Mouse (Mus musculus) spleen, adult 2 months (tissue): ENCODE results near the gene Crtap. TPM values are rescaled to one million over a fixed set of nuclear protein-coding genes. Genes with fewer than 3 reads are reported as not detected.

Experiments used
- DNase-seq, 2 experiments: peaks; one replicate each; pipeline versions ENCODE4 v3.0.0 to v3.0.0-alpha.2; 2012 to 2021; ENCODE audit warnings: low spot score in 2 of 2, low read depth in 1 of 2
- H3K27ac ChIP-seq: fragments of 200-500 bp; 2 replicates; pipeline ENCODE4 v1.5.1; 2012; ENCODE audit warnings: low read length, inconsistent platforms; ENCODE audit not compliant: insufficient read depth
- H3K27me3 ChIP-seq: fragments of 200-500 bp; 2 replicates; pipeline ENCODE4 v1.6.1; 2012; ENCODE audit warnings: mild to moderate bottlenecking, moderate library complexity, low read length, inconsistent platforms; ENCODE audit not compliant: control insufficient read depth, insufficient read depth
- H3K36me3 ChIP-seq: fragments of 200-500 bp; 2 replicates; pipeline ENCODE4 v1.6.1; 2012; ENCODE audit warnings: mild to moderate bottlenecking, low read length, inconsistent platforms; ENCODE audit not compliant: control insufficient read depth, insufficient read depth
- H3K4me1 ChIP-seq: fragments of 200-500 bp; 2 replicates; pipeline ENCODE4 v1.6.1; 2011; ENCODE audit warnings: inconsistent platforms; ENCODE audit not compliant: control insufficient read depth, insufficient read depth, insufficient read length
- H3K4me3 ChIP-seq: fragments of 200-500 bp; 2 replicates; pipeline ENCODE4 v1.5.1; 2011; ENCODE audit warnings: mild to moderate bottlenecking, inconsistent platforms; ENCODE audit not compliant: insufficient read depth, insufficient read length; ENCODE audit errors: extremely low read depth
- CTCF ChIP-seq: fragments of 200-500 bp; IDR thresholded peaks from 2 replicates; pipeline ENCODE4 v1.5.1; 2011; ENCODE audit warnings: mild to moderate bottlenecking, inconsistent platforms; ENCODE audit not compliant: insufficient read depth, insufficient read length, insufficient replicate concordance; ENCODE audit errors: extremely low read depth
- POLR2A ChIP-seq: fragments of 200-500 bp; IDR thresholded peaks from 2 replicates; pipeline ENCODE4 v1.6.1; 2011; ENCODE audit warnings: low read depth, low read length, inconsistent platforms
- WGBS: fragments of 180-500 bp; shearing (Covaris S2); methylation state at CpG from one replicate; pipeline ENCODE4 v1.1.7; 2018; 5-methylcytosine and 5-hydroxymethylcytosine counted together
- polyA plus RNA-seq: library from polyadenylated mRNA; depleted of rRNA; stranded (reverse); fragments of >200 nt; gene quantifications from 2 replicates; pipeline ENCODE4 v1.2.3, GENCODE M21; 2012

Crtap gene
- polyA plus RNA-seq, 1 experiment: 37.1 TPM

DNA sequence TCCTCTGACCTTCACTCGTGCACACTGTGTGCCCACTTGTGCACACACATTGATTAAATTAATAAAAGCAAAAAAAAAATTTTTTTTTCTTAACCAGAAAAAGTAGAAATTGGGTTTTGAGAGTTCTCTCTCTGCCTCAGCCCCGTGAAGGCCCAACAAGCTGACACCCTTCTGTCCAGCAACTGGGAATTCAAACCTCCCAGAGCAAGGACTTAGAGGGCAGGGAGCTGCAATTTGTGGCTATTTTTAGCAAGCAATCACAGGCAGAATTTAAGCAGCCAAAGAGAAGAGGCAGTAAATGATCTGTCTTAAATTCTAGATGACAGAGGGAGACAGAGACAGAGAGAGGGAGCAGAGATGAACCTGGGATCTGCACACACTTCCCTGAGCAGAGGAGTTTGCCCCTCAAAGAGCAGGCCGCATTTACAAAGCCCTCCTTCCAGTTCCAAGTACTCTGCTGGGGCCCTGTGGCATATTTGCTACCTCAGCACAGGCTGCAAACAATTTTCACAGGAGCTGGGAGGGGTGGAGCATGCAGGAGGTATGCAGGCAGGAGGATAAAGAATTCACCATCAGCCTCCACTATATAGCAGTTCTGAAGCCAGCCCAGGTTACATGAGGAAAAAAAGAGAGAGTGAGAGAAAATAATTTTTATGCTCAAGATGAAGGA, 1.6 kb downstream of the Crtap start:
- Histone ChIP-seq H3K4me3 (no peak overlapping the region), H3K27me3 (no peaks in the 10 kb centered on the region), H3K4me1 (no peaks in the 10 kb centered on the region), H3K36me3 (peaks cover 3% of the 10 kb centered on the region; the same call in 1 of the 2 replicates), H3K27ac (no peak overlapping the region)
- 81% methylated on average over 3 of the region's 3 CpGs for WGBS
- no peak for DNase-seq
- TF ChIP-seq POLR2A: no peak

DNA sequence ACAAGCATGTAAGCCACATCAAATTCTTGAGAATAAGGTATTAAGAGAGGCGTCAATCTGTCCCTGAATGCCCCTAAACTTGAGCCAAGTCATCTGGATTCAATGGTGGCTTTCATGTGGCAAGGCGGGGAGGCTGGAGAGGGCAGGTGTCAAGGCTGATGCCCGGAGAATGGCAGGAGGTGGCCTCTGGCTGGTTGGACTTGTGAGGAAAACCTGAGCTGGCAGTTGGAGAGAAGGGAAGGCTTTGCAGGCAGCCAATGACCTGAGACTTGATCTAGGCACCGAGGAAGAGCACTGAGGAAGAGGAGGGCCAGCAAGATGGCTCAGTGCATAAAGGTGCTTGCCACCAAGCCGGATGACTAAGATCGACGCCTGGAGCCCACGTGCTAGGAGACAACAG, 2.2 kb downstream of the Crtap start:
- Histone ChIP-seq H3K27ac (no peak overlapping the region), H3K4me3 (no peak overlapping the region), H3K4me1 (no peaks in the 10 kb centered on the region), H3K36me3 (peaks cover 3% of the 10 kb centered on the region; the same call in 1 of the 2 replicates), H3K27me3 (no peaks in the 10 kb centered on the region)
- no peak for TF ChIP-seq POLR2A
- no peak for TF ChIP-seq CTCF
- WGBS: 86% methylated on average over 8 of the region's 8 CpGs
- DNase-seq: no peak

DNA sequence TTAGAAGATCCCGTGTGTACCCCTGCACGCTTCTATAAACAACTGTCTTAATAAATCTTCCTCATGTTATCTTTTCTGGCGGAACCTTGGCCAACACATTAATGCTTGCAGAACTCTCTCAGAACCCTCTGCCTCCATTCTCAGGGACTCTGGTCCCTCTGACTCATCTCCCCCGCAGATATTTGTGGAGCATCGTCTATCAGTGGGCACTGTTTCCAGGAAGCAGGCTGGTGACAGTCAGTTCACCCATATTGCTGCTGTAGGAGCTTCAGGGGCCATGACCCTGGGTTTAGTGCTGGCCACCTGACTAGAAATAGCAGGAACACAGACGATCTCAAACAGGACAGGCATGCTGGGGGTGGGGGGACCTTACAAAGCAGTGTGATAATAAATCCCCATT, 3.4 kb downstream of the Crtap start:
- Histone ChIP-seq H3K4me1 (no peaks in the 10 kb centered on the region), H3K27ac (no peak overlapping the region), H3K4me3 (no peak overlapping the region), H3K36me3 (peaks cover 3% of the 10 kb centered on the region; the same call in 1 of the 2 replicates), H3K27me3 (no peaks in the 10 kb centered on the region)
- no peak for TF ChIP-seq POLR2A
- no peak for TF ChIP-seq CTCF
- 87% methylated on average over 6 of the region's 6 CpGs for WGBS
- DNase-seq: no peak

DNA sequence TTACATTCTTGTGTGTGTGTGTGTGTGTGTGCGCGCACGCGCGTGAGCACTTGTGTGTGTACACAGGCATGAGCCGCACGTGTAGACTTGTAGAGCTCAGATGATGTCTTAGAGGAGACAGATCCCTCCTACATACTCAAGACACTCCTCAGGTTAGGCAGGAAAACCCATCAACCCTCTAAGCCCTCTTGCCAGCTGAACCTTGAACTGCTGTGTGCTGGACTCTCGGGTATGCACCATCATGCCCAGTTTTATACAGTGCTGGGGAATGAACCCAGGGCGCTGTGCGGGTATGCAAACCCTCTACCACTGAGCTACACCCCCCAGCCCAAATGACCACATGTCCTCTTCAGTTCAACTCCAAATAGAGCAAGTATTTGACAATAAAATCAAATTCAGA, 5.3 kb downstream of the Crtap start:
- 97% methylated on average over 10 of the region's 10 CpGs for WGBS
- Histone ChIP-seq H3K27ac (no peak overlapping the region), H3K27me3 (no peaks in the 10 kb centered on the region), H3K4me3 (no peak overlapping the region), H3K36me3 (peaks cover 3% of the 10 kb centered on the region; the same call in 1 of the 2 replicates), H3K4me1 (no peaks in the 10 kb centered on the region)
- DNase-seq: no peak
- TF ChIP-seq CTCF (no peak), POLR2A (no peak)

DNA sequence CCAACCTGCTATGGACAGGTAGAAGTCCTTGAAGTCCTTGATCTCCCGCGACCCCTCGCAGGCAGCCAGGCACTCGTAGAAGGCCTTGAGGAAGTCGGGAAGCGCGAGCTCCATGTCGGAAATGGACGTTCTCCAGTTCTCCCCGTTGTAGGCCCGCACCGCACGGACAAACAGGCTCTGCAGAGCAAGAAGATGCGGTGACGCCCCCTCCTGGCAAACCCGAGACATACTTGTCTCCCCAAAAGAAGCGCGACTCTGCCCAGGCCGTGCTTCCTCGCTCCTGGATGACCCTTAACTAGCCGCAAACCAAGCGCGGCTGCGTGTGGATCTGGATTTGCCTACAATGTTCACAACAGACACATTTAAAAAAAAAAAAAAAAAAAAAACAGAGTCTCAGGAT, 5.8 kb downstream of the Crtap start:
- WGBS: 95% methylated on average over 24 of the region's 24 CpGs
- no peaks in the 10 kb centered on the region for H3K4me1 ChIP-seq
- no peaks in the 10 kb centered on the region for H3K27me3 ChIP-seq
- H3K4me3 ChIP-seq: no peak overlapping the region
- no peak for TF ChIP-seq POLR2A
- TF ChIP-seq CTCF: no peak
- peaks cover 6% of the 10 kb centered on the region; the same call in 1 of the 2 replicates for H3K36me3 ChIP-seq
- H3K27ac ChIP-seq: no peak overlapping the region
- DNase-seq: no peak

DNA sequence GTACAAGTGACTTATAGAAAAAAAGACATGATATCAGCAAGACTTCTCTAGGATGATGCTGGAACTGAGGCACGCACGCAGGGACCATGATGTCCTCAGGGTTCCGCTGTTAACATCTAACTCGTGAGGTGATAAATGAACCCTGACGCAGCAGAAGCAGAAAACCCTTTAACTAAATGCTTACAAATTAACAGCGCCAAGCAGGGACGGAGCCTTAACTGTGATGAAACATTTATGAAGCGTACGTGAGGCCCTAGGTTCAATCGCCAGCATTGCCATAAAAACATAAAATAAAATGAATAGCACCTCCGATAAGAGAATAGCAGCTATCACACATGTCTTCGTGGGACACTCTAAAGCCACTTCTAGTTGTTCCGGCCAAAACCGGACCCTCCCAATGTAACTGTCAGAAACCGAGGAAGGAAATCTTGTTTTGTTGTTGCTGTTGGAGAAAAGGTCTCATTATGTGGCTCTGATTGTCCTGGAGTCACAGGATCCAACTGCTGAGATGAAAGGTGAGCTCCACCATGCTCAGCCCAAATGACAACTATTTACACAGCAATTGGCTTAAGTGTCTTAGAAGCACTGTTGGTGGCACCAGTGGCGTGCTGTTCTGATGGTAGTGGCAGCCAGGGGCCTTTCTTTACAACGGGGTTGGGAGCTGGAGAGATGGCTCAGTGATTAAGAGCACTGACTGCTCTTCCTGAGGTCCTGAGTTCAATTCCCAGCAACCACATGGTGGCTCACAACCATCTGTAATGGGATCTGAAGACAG, 7.4 kb downstream of the Crtap start:
- H3K4me3 ChIP-seq: no peak overlapping the region
- no peaks in the 10 kb centered on the region for H3K27me3 ChIP-seq
- DNase-seq: no peak
- TF ChIP-seq CTCF (no peak), POLR2A (no peak)
- H3K4me1 ChIP-seq: no peaks in the 10 kb centered on the region
- peaks cover 6% of the 10 kb centered on the region; the same call in 1 of the 2 replicates for H3K36me3 ChIP-seq
- no peak overlapping the region for H3K27ac ChIP-seq
- WGBS: 94% methylated on average over 17 of the region's 17 CpGs
